Mouse (Mus musculus): ENCODE measurements around the gene Vmn1r90. TPM values are rescaled to one million over a fixed set of nuclear protein-coding genes. Genes with fewer than 3 reads are reported as not detected.

Gene Vmn1r90
- polyA plus RNA-seq (2012; rRNA removed): 0.02 and 0.08 TPM in 2 replicates

GRCm38 (mm10) chr7:14563406-14563805 lies at the start of gene Vmn1r90:
Gene Vmn1r90, minus strand, starts transcription at chr7:14563506.

Other genes with a start within 250 kb of the Vmn1r90 start
- not detected in 2 replicates for gene Obox8, start 229.9 kb downstream of the Vmn1r90 start, polyA plus RNA-seq (2012; rRNA removed)
- gene Sult2a8, start 116.7 kb downstream of the Vmn1r90 start, polyA plus RNA-seq (2012; rRNA removed): not detected in 2 replicates
- not detected in 2 replicates for gene Sult2a7, start 69.3 kb downstream of the Vmn1r90 start, polyA plus RNA-seq (2012; rRNA removed)
- gene Obox7, start 96.0 kb upstream of the Vmn1r90 start, polyA plus RNA-seq (2012; rRNA removed): 0.51 and 0.64 TPM in 2 replicates